Comparison of ENCODE assay signal across 8 mouse cellular contexts in genomic region chr3:115711393-115711792, GRCm38 (mm10). TPM values are rescaled to one million over a fixed set of nuclear protein-coding genes. Genes with fewer than 3 reads are reported as not detected.
DNase-seq lines count a peak whose midpoint lies in the region; ATAC-seq lines count a peak whose summit lies in the region.

No protein-coding gene starts in this region.

- DNase-seq in forebrain, embryonic 10.5 days (ENCODE audit: extremely low spot score, low spot score) = no peak
- no peak for DNase-seq in forebrain, embryonic 11.5 days (ENCODE audit: low spot score)
- peak; percentile 23 for DNase-seq in heart, postnatal 25 days (ENCODE audit: low spot score)
- DNase-seq in lung, postnatal 10 days = peak; percentile 51
- DNase-seq in ovary, adult 18-20 months (ENCODE audit: low spot score) = no peak
- DNase-seq in cerebellum, postnatal 4 days (ENCODE audit: low spot score in 2 of 2) = no peak

- H3K4me2 ChIP-seq in forebrain, embryonic 11.5 days (ENCODE audit: low read depth, low read length, severe bottlenecking) = no peak overlapping the region

- intact Hi-C loops in heart, postnatal 25 days (cut with DNase I) = loop anchor here (5.0 kb wide), 3 partner anchors 49 to 266 kb away; no protein-coding TSS in a partner anchor

- ATAC-seq in forebrain, embryonic 11.5 days (replicated peaks; ENCODE audit: low FRiP score) = no peak
- no peak for ATAC-seq in monocyte, adult 5-6 weeks (replicated peaks; ENCODE audit: insufficient number of reproducible peaks, low FRiP score, low TSS enrichment, poor library complexity, severe bottlenecking)

- H3K27ac ChIP-seq in forebrain, embryonic 10.5 days = 0 out of 2 replicates have a peak overlapping the region, but pooled peaks have one; percentile 9
- H3K27ac ChIP-seq in forebrain, embryonic 11.5 days (ENCODE audit: low read depth, low read length) = no peak overlapping the region
- peak overlapping the region; percentile 100 for H3K27ac ChIP-seq in brown adipose tissue, adult 24 weeks (replicated peaks; ENCODE audit: low read depth, low read length)

- peak overlapping the region; percentile 4 for H3K4me3 ChIP-seq in forebrain, embryonic 10.5 days
- H3K4me3 ChIP-seq in forebrain, embryonic 11.5 days (ENCODE audit: low read depth, low read length) = no peak overlapping the region
- peak overlapping the region; percentile 95 for H3K4me3 ChIP-seq in brown adipose tissue, adult 24 weeks (ENCODE audit: insufficient read depth, low read depth, low read length)

- 90% methylated on average over 3 of the region's 3 CpGs for WGBS in forebrain, embryonic 10.5 days
- WGBS in forebrain, embryonic 11.5 days = 87% methylated on average over 3 of the region's 3 CpGs

- peaks cover 45% of the 10 kb centered on the region for H3K4me1 ChIP-seq in forebrain, embryonic 10.5 days
- peaks cover 4% of the 10 kb centered on the region for H3K4me1 ChIP-seq in forebrain, embryonic 11.5 days (replicated peaks; ENCODE audit: control insufficient read depth, insufficient read depth, low read length)
- H3K4me1 ChIP-seq in brown adipose tissue, adult 24 weeks (ENCODE audit: control insufficient read depth, insufficient read depth, insufficient read length, low read length) = peaks cover 6% of the 10 kb centered on the region; the same call in 1 of the 2 replicates

- H3K9ac ChIP-seq in forebrain, embryonic 11.5 days (ENCODE audit: low read length) = no peak overlapping the region

- H3K9me3 ChIP-seq in forebrain, embryonic 10.5 days = no peaks in the 10 kb centered on the region
- H3K9me3 ChIP-seq in forebrain, embryonic 11.5 days (ENCODE audit: control insufficient read depth, low read length) = no peaks in the 10 kb centered on the region

- no peaks in the 10 kb centered on the region for H3K27me3 ChIP-seq in forebrain, embryonic 10.5 days (ENCODE audit: poor library complexity, severe bottlenecking)
- no peaks in the 10 kb centered on the region for H3K27me3 ChIP-seq in forebrain, embryonic 11.5 days (ENCODE audit: control insufficient read depth, insufficient read depth, low read length)

- H3K36me3 ChIP-seq in forebrain, embryonic 10.5 days (replicated peaks) = peaks cover 55% of the 10 kb centered on the region
- H3K36me3 ChIP-seq in forebrain, embryonic 11.5 days (ENCODE audit: control insufficient read depth, insufficient read depth, low read length) = peaks cover 11% of the 10 kb centered on the region

RNA-seq across cellular contexts. Expression of gene S1pr1, which starts 3.5 kb away (rescaled TPM):
- polyA plus RNA-seq in forebrain, embryonic 10.5 days (2016; fragmentation: Nextera tagmentation; extraction: Ambion mirVana) = 25.4 and 27.2 TPM in 2 replicates
- 35.3 and 35.9 TPM in 2 replicates for polyA plus RNA-seq in forebrain, embryonic 11.5 days (2014; fragmentation: Nextera tagmentation; extraction: Ambion mirVana)
- polyA plus RNA-seq in brown adipose tissue, adult 24 weeks (2012; ENCODE audit: insufficient read depth, insufficient read length, missing spikeins) = 23.1 and 29.4 TPM in 2 replicates
- 10 to 100 TPM; 50.5 to 51.0 TPM for total RNA-seq in heart, postnatal 25 days (2021)
- total RNA-seq in monocyte, adult 5-6 weeks (2017) = 37.8 to 51.4 TPM (median 40.3 TPM) in 3 replicates

Comparison
In these comparisons a context has a peak if more than half of its experiments do, and no peak if none do; other contexts are left out.
1. DNase-seq: peak in heart, postnatal 25 days (single experiment) and lung, postnatal 10 days (single experiment); none in forebrain, embryonic 10.5 days (single experiment), forebrain, embryonic 11.5 days (single experiment), ovary, adult 18-20 months (single experiment) and cerebellum, postnatal 4 days (0 of 2).